Mouse (Mus musculus): ENCODE measurements around the gene Trim65.
"Not testable (repeated sequence)": the region's sequence is repeated elsewhere in the genome, so short reads cannot be mapped to it uniquely, and the experiment has no call there.

The Trim65 gene

GRCm38 (mm10) chr11:116108464-116109137 lies 22.3 kb downstream of the Trim65 start:
- no peak for DNase-seq (ENCODE audit: low spot score)

GRCm38 (mm10) chr11:116107777-116108285 lies 23.1 kb downstream of the Trim65 start:
- no peak for DNase-seq (ENCODE audit: low spot score)

GRCm38 (mm10) chr11:116106963-116107776 lies 23.8 kb downstream of the Trim65 start:
- DNase-seq (ENCODE audit: low spot score), result no peak

GRCm38 (mm10) chr11:116106154-116106962 lies 24.6 kb downstream of the Trim65 start:
- DNase-seq (ENCODE audit: low spot score), result no peak

- no peak for DNase-seq (ENCODE audit: low spot score)
Measured at GRCm38 (mm10) chr11:116105065-116105464, 25.9 kb downstream of the Trim65 start.

- no peak for DNase-seq (ENCODE audit: low spot score)
Measured at GRCm38 (mm10) chr11:116104006-116104646, 26.8 kb downstream of the Trim65 start.

- no peak for DNase-seq (ENCODE audit: low spot score)
Measured at GRCm38 (mm10) chr11:116103572-116103971, 27.4 kb downstream of the Trim65 start.

- DNase-seq (ENCODE audit: low spot score), result no peak
Measured at GRCm38 (mm10) chr11:116102472-116102871, 28.5 kb downstream of the Trim65 start.

GRCm38 (mm10) chr11:116101931-116102381 lies 29.0 kb downstream of the Trim65 start:
- no peak for DNase-seq (ENCODE audit: low spot score)

GRCm38 (mm10) chr11:116100839-116101238 lies 30.1 kb downstream of the Trim65 start:
- no peak for DNase-seq (ENCODE audit: low spot score)

- no peak for DNase-seq (ENCODE audit: low spot score)
Measured at GRCm38 (mm10) chr11:116100385-116100784, 30.5 kb downstream of the Trim65 start.

- DNase-seq (ENCODE audit: low spot score), result no peak
Measured at GRCm38 (mm10) chr11:116099462-116099861, 31.5 kb downstream of the Trim65 start.

- no peak for DNase-seq (ENCODE audit: low spot score)
Measured at GRCm38 (mm10) chr11:116098711-116099460, 32.0 kb downstream of the Trim65 start.

- no peak for DNase-seq (ENCODE audit: low spot score)
Measured at GRCm38 (mm10) chr11:116096213-116097108, 34.5 kb downstream of the Trim65 start.

- no peak for DNase-seq (ENCODE audit: low spot score)
Measured at GRCm38 (mm10) chr11:116095573-116095972, 35.4 kb downstream of the Trim65 start.

- no peak for DNase-seq (ENCODE audit: low spot score)
Measured at GRCm38 (mm10) chr11:116093771-116094565, 37.0 kb downstream of the Trim65 start.

GRCm38 (mm10) chr11:116092959-116093358 lies 38.0 kb downstream of the Trim65 start:
- DNase-seq (ENCODE audit: low spot score), result not testable (repeated sequence)

GRCm38 (mm10) chr11:116091591-116091990 lies 39.3 kb downstream of the Trim65 start:
- DNase-seq (ENCODE audit: low spot score), result no peak

GRCm38 (mm10) chr11:116089545-116089944 lies 41.4 kb downstream of the Trim65 start:
- DNase-seq (ENCODE audit: low spot score), result no peak

Measured in urinary bladder, postnatal 10 days (tissue).